Mouse (Mus musculus) bone marrow macrophage, adult 2 months (primary cell): ENCODE results near the gene Cfap73.

ENCODE experiments used
- CTCF ChIP-seq: IDR thresholded peaks from 2 replicates; pipeline ENCODE4 v1.5.1; 2012; ENCODE audit warnings: low read depth, mild to moderate bottlenecking, low read length, moderate library complexity
- POLR2A ChIP-seq: IDR thresholded peaks from 2 replicates; pipeline ENCODE4 v1.6.1; 2012; ENCODE audit warnings: mild to moderate bottlenecking, low read depth, low read length, borderline replicate concordance

GRCm38 (mm10) chr5:120599625-120600024 is 34.4 kb downstream of the Cfap73 start:
- TF ChIP-seq CTCF, result no peak
- no peak for TF ChIP-seq POLR2A
